Mouse (Mus musculus) thymus, postnatal 36 days (tissue): Measurements from ENCODE around the gene Tmem19.
"Not testable (repeated sequence)": the region's sequence is repeated elsewhere in the genome, so short reads cannot be mapped to it uniquely, and the experiment has no call there.

Source experiments
- DNase-seq, 2 experiments: peaks; one replicate each; pipeline ENCODE4 v3.0.0; 2022; ENCODE audit warnings: mixed read lengths in 2 of 2

Gene Tmem19

DNA sequence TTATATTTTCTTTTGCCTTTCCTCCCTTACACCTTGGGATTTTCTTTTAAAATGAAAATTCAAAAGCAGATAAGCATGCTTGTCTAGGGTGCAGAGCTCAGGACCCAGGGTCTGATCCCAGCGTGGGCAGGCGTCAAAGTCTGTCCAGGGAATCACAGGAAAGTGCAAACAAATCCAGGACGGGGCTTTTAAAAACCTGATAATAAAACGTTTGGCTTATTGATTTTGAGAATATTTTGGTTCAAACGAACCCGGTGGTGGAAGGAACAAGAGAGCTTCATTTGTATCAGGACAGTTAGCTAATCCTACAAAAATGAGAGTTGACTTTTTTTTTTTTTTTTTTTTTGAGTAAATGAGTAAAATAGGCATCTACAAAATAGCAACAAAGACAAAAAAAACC, 14.2 kb downstream of the Tmem19 start:
- DNase-seq = no peak

GRCm38 (mm10) chr10:115346444-115346843, 15.9 kb downstream of the Tmem19 start:
- no peak for DNase-seq

DNA sequence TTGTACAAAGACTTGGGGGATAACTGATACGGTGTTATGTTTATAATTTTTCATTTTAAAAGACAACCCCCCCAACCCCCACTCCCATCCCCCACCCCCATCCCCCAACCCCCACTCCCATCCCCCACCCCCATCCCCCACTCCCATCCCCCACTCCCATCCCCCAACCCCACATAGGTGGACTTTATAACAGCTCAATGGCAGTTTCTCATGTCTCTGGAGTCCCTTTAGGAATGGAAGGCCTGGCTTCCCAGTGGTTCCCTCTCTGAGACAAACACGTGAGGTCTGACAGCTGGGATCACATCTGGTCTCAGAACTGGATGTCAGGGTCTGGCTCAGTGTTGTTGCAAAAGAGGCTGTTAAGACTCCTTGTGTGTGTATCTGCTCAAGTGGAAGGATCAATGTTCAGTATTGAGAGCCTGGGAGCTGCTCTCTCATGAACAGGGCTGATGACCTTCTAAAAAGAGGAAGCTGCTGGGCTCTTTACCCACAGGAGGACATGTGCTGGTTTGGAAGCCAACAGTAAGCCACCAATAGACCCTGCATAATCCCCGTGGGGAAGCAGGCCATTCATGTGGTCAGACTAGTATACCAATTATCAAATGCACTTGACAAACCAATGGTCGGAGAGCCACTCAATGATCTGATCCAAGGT, 19.4 kb downstream of the Tmem19 start:
- no peak for DNase-seq

GRCm38 (mm10) chr10:115339820-115340328, 22.4 kb downstream of the Tmem19 start:
- no peak for DNase-seq

DNA sequence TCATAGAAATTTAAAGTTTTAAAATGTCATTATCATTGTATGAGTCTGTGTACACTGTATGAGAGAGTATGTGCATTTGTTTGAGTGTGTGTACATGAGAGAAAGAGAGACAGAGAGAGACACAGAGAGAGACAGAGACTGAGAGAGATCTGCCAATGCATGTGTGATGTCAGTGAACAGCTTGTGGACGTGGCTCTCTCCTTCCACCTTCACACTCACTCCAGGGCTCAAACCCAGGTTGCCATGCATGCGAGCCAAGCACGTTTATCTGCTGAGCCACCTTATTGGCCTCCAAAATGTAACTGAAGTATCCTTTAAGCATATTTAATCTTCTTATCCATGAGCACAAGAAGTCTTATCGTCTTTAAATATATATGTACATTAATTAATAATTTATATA, 25.4 kb downstream of the Tmem19 start:
- DNase-seq = no peak

- DNase-seq = no peak
Measured at GRCm38 (mm10) chr10:115333528-115333927, 28.8 kb downstream of the Tmem19 start.

DNA sequence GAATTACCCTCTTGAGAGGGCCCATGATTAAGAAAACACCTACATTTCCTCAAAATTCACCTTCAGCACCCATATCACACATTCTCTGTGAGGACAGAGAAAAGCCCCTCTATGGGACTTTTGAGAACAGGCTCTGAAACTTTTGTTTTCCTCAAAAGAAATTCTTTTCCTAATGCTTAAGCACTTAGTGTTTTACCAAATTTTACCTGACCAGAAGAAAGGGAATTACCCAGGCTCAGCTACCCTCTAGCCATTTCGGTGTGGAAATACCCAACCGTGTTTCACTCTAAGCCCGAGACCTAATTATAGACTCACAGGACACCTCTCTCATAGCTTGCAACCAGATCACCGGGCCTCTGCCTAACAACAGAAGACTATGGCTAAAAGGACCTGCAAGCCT, 29.3 kb downstream of the Tmem19 start:
- DNase-seq = no peak

DNA sequence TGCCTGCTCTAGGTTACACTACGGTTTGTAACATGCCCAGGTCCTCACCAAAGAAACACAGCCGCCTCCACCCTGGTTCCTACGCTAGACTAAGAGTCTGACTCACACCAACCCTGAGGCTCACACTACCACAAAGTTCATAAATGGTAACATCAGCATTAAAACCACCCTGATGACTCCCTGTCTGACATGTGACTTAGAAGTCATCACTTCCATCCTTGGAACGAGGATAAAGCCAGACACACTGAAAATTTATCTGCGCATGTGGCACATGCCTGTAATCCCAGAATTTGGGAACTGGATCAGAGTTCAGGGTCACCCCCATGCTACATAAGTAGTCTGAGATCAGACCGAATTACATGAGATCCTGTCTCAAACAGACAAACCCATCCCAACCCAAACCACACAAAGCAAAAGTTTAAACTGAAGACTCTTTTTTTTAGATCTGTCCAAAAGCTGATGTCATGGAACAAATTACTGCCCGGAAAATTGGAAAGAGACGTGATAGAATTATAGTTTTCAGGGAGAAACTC, 29.8 kb downstream of the Tmem19 start:
- DNase-seq = no peak

GRCm38 (mm10) chr10:115329010-115329530, 33.2 kb downstream of the Tmem19 start:
- no peak for DNase-seq

DNA sequence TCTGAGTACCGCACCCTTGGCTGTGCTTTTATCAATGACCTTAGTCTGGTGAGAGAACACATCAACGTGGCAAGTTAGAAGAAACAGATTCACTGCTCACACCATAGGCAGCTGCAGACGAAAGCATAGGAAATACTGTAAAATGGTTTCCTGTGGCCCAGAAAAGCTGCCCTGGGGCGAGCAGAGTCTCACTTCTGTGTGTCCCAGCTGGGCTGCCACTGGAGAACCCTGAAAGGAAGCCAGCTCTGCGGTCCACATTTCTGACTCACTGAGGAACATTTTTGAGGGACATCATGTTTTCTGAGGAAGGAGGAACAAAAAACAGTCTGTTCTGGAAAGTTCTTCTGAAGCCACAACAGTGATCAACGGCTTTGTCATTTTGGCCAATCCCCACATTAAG, 33.8 kb downstream of the Tmem19 start:
- DNase-seq = peak; percentile 41 to 48

DNA sequence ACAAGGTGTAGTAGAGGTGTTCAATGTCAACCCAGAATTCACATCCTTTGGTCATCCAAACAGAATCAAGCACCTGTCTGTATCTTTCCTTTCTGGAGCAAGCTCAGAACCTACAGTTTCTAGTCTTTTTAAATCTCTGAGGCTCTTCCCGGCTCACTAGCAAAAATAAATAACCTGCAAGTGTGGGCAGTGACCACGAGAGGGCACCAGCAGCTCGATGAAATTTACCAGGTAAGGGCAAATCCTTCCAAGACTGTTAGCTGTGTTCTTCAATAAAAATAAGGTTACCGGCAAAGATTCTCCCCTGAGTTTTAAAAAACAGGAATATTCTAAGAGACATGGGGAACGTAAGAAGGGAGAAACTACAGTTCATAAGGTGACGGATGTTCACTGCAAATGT, 39.0 kb downstream of the Tmem19 start:
- peak; percentile 62 to 71 for DNase-seq

DNA sequence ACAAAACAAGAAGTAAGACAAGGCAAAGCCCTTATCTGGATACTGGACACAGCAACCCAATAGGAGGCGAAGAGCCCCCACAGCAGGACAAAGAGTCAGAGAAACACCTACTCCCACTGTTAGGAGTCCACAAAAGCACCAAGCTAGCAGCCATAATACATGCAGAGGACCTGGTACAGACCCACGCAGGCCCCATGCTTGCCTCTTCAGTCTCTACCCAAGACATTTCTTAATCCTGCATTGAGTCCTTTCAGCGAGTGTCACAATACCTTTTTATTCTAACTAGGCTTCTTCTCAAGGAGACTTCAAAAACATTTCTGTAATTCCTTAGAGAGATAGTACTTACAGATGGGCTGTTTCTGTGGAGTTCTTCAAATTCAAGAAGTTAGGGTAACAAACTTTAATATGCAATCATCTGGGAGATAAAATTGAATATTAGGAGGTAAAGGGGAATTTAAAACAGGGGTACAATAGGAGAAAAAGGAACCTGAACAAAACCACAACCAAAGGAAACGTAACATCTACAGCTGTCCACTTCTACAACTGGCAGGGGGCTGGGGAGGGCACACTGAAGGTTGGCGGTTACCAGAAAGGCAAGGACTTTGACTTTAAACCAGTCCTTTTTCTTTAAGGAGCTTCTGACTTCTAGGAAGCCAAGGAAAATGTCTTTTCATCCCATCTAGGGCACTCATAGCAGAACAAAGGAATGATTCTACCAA, 40.8 kb downstream of the Tmem19 start:
- no peak for DNase-seq

GRCm38 (mm10) chr10:115318388-115318787, 43.9 kb downstream of the Tmem19 start:
- not testable (repeated sequence) for DNase-seq

GRCm38 (mm10) chr10:115316313-115316712, 46.0 kb downstream of the Tmem19 start:
- no peak for DNase-seq

DNA sequence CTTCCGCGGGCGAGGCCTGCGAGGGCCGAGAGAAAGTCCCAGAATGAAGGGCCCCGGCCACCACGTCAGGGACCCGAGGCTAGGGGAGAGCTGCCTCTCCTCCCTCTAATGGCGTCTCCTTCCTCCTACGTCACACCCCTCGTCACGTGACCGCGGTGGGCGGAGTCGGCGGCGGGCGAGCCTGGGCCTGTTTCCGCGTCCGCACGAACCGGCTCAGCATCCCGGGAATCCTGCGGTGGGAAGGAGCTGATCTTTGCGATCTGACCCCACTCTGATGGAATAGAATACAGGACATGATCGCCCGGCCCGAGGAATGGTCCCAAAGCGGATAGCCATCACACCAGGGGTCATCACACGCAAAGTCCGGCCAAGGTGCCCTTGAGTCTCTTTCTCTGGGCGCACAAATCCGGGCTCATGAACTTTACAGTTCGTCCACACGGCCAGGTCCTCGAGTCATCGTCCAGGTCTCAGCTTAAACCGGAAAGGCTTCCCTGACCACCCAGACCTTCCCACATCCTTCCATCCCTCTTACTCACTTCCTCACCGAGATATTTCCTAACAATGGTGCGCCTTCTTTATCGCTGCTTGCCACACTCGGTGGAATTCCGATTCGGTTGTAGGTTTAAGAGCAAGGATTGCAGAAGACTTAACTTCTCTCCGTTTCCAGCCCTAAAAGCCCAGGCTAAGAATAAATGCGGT, 46.7 kb downstream of the Tmem19 start, which contains the start of gene Rab21:
Rab21 (minus strand) TSS at position 122 of the 699 bp plus-strand sequence.
- peak; percentile 96 to 99 for DNase-seq

- DNase-seq = peak; percentile 68 to 69
Measured at GRCm38 (mm10) chr10:115314582-115315452, 47.5 kb downstream of the Tmem19 start.

DNA sequence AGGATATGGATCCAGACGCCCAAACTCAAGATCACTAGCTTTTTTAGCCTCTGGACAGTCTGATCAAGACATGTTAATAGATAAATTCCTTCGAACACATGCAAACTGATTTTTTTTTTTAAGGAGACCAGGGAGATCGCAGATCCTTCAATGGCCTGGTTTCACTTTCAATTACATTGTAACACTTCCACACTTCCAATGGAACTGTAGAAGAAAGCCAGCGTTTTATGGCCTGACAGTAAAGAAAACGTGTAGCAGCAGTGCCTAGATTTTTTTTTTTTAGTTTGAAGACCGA, 48.1 kb downstream of the Tmem19 start:
- DNase-seq = no peak

DNA sequence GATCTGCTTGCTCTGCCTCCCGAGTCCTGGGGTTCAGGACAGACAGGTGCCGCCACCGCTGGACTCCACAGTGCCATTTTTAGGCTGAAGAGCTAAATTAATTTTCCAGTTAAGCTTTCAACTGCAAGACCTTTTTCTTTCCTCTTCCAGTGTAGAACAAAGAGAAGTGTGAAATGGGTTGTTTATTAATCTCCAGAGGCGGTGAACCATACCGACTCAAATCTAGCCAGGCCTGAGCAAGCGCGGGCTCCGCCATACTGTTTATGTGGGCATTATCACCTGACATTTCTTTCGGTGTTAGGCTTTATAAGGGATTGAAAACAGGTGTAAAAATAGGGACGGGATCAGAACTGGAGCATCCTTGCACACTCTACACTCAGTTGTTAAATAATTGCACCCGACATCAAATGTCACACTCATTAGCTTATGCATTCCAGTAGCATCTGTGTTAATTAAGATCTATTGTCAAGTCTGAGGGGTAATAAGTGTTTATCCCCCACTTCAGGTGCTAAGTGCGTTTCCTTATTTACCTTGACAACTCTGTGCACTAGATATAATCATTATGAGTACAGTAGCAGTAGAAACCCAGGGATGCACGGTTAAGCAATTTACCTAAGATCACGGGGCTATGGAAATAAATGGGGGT, 48.5 kb downstream of the Tmem19 start:
- no peak for DNase-seq

DNA sequence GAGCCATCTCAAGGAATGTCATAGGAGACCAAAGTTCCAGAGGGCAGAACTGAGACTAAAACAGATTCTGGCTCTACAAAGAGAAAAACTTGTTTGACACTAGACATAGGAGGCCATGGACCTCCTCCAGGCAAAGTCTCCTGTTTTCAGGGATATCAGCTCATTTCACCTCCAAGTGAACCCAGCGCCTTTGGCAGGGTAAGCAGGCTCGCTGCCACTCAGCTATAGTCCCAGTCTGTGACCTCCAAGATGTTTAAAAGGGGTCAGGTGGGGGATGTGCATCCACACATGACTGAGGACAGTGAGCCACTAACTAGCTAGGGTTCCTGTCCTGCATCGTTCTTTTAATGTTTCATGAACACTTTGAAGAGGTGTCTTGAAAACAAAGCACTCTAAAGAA, 49.6 kb downstream of the Tmem19 start:
- DNase-seq = no peak

DNA sequence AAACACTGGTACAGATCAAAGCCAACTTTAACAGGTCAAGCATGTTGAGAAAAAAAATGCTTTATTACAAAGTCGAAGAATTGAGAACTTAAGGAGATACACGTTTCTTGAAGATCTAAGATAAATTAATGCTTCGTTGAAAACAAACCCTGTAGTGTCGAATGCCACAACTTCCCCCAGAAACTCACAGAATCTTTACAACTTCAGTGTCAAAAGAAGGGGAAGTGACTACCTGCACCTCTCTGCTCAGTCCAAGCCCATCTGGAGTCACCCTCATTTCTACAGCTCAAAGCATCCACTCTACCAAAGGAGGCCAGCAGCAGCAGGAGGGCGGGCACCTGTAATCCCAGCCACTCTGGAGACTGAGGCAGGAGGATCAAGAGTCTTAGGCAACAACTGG, 50.1 kb downstream of the Tmem19 start:
- peak in 1 of 2 experiments; percentile 16 for DNase-seq

DNA sequence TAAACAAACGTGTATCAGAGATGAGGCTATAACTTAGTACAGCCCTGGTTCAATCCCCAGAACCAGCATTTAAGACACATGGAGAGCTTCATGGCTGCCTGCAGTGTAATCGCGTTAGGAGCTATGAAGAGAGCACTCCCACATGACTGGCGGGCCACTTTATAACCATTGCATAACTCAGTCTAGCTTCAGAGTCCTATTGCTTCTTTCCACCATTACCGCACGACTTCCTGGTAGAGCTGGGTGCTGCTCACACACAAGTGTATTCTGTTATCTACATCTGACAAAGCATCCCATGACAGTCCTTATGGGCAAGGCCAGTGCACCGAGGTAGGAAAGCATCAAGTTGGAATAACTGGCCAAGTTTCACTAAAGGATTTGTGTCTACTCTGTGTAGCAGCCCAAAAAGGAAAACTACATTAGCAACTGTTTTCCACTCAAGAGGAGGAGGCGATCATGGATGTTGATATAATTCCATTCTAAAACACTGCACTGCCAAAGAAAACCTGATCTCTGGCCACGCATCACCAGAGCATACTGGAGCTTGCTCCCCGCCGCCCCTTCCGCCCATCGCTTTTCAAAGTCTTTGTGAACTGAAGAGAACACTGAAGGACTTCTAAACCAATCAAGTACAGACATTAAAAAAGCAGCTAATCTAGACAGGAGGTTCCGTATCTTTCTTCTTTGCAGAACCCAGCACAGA, 50.9 kb downstream of the Tmem19 start:
- no peak for DNase-seq
